Mouse (Mus musculus) liver, adult 2 months (tissue): Measurements from ENCODE around the gene Gm21964.

Source experiments
- CTCF ChIP-seq: fragments of 200-500 bp; IDR thresholded peaks from 2 replicates; pipeline ENCODE4 v1.5.1; 2011; ENCODE audit warnings: low read depth, low read length, control low read depth
- POLR2A ChIP-seq: fragments of 200-500 bp; IDR thresholded peaks from 2 replicates; pipeline ENCODE4 v1.6.1; 2011; ENCODE audit warnings: low read length, control low read depth; ENCODE audit not compliant: insufficient read depth; ENCODE audit errors: extremely low read depth

DNA sequence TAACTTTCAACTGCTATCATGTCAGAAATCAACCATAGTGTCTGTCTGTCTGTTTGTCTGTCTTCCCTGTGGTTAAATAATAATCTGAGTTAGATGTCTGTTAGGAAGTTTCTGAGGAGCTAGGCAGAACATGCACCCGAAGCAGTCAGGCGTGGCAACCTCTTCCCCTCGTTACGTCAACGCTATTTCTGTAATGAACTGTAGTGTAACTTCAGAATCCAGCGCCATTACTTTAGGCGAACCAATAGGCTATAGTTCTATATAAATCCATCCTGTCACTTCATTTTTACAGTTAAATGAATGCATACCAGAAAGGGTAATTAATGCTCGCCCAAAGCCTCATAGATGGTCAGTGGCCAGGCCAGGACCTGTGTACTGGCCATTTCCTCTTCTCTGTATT, 26.5 kb upstream of the Gm21964 start:
- TF ChIP-seq CTCF (no peak), POLR2A (no peak)
